Mouse (Mus musculus): ENCODE measurements around the gene Cx3cl1.

Cx3cl1 gene

DNA sequence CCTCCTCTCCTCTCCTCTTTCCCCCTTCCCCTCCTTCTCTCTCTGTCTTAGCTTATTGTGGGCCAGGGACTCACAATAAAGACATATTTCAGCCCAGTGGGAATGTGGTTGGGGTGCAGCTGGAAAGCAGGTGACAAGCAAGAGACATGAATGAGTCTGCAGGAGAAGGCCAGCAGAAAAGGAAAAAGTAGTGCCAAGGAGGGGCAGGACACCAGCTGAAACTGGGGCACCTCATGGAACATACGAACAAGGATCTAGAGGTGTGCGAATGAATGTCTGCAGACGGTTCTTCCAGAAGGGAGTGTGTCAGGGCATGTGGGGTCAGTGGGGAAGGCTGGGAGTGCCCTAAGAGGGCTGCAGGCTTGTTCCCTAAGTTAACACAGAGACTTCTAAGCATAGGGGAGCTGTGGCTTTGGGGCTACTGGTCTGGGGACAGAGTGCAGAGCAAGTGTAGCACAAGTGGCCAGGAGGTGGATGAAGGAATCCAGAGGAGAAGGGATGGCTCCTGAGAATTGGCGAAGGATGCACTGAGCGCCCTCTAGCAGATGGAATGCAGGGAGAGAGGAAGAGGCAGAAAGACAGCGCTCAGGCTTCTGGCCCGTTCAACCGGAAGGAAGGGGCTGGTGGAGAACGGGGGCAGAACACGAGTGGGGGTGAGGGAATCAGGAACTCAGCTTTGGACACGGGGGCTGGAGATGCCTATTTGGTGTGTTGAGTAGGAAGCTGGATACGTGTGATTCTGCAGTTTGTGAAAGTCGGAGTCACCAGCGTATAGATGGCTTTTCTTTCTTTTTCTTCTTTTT is 29.7 kb downstream of the Cx3cl1 start:
- DNase-seq (ENCODE audit: low read depth, low spot score): no peak

DNA sequence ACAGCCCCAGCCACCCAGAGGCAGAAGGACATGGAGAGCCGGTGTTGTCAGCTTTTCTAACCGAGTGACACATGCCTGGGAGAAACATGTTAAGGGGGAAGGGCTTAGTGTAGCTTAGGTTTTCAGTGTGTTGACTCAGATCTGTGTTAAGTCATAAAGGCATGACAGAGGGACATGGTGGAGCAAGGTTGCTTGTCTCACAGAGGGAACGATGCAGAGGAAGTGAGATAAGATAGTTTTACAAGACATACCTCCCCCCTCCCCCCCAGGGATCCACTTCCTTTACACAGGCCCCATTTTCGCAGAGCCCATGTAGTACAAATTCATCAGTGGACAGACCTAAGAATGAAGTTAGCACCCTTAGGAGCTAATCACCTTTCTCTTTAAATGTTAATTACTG is 30.6 kb downstream of the Cx3cl1 start:
- DNase-seq (ENCODE audit: low read depth, low spot score): no peak

DNA sequence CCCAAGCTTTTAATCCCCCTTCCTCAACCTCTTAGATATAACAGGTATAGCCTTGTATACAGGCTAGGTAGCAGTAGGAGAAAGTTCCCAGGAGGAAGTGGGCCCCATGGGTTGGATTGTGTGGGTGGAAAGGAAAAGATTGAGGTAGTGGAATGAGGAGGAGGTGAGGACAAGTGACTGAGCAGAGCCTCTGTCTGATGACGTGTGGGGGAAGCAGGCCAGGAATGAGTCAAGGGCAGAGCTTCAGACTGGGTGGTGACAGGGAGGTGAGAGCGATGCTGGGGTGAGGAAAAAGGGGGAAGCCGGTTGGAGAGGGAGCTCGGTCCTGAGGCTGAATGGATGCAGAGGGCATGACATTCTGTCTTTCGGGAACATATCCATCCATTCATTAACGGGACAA is 31.7 kb downstream of the Cx3cl1 start:
- no peak for DNase-seq (ENCODE audit: low read depth, low spot score)

DNA sequence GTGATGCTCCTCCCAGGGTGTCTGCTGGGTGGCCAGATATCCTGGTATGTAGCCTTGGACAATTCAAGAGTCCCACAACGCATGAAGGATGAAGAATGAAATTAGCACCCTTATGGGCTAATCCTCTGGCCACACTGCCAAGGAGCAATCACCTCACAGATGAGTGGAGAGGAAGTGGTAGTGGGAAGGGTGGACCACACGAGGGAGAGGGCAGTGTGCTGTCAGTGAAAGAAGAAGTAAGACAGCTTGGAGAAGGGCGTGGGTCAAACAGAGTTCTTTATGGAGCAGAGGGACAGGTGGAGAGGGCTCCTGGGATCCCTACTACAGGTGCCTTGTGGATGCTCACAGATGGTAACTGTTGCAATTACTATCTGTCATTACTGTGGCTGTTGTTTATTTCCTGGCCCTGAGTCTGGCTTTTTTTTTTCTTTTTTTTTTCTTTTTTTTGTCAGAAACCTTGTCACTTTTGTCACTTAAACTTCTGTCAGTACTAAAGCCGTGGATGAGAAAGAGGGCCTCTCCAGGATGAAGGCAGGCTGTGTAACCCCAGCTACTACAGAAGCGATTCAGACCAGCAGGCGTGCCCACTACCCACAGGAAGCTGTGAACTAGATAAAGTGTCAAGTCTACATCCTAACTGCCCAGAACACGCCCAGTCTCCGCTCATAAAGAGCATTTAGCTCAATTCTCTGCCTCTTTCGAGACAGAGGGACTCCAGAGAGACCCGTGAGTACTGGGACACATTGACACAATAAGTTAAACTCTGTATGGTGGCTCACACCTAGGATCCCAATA is 32.9 kb downstream of the Cx3cl1 start:
- DNase-seq (ENCODE audit: low read depth, low spot score): no peak

DNA sequence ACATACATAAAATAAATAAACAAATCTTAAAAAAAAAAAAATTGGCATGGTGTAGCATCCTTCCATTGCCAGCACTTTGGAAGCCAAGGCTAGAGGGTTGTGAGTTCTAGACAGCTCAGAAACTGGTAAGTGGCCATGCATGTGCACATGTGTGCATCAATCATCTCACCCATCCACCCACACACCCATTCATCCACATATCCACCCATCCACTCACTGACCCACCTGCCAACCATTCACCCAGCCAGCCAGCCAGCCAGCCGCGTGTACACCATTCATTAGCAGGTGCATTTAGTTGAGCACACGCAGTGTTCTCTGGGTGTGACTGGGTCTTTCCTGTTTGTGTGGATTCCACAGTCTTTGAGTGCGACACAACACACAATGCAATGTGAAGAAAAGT is 34.0 kb downstream of the Cx3cl1 start:
- no peak for DNase-seq (ENCODE audit: low read depth, low spot score)

- DNase-seq (ENCODE audit: low read depth, low spot score): no peak
Observed at GRCm38 (mm10) chr8:94807506-94807905, 35.7 kb downstream of the Cx3cl1 start.

DNA sequence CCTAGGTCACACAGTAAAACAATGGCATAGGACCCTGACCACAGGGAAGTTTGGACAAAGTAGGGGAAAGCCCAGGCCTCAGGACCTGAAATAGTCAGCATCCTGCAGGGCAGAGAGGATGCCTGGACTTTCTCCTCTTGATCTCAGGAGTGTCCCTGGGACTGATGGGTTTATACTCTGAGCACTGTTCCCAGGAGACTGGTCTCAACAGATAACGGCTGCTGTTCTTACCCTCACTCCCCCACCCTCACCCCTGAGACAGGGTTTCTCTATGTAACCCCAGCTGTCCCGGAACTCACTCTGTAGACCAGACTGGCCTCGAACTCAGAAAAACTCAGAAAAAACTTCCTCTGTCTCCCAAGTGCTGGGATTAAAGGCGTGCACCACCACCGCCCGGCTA is 36.6 kb downstream of the Cx3cl1 start:
- no peak for DNase-seq (ENCODE audit: low read depth, low spot score)

DNA sequence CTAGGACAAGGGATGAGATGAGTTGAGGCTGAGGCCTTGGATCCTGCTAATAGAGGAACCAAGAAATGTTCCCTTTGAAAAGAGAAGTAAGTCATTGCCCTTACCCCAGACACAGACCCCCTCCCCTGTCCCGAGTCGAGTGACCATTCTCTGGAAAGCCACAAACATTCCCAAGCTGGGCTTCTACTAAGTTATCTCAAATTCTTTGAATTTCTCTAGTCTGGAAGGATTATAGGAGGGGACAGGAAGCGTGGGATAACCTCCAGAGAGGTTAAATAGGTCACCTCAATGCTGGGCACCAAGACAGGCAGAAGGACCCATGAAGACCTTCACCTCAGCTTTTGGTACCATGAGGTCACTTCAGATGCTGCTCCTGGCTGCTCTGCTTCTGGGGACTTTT is 38.3 kb downstream of the Cx3cl1 start, which contains the start of gene Ccl17:
Ccl17 (plus strand) TSS at position 301 of the 400 bp plus-strand sequence.
- no peak for DNase-seq (ENCODE audit: low read depth, low spot score)

DNA sequence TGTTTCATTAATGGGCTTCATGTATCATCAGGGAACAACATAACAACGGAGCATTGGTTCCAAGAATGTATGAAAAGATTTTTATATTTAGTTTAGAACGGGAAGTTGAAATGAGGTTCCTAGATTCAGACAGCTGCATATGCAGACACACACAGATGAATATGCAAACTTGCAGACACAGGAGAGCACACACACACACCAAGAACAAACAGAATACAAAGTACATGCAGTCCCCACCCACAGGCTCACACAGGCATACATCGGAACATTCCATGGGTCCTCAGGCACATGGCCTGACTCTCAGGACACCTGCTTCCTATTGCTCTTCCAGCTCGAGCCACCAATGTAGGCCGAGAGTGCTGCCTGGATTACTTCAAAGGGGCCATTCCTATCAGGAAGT is 39.0 kb downstream of the Cx3cl1 start:
- no peak for DNase-seq (ENCODE audit: low read depth, low spot score)

- DNase-seq (ENCODE audit: low read depth, low spot score): no peak
Observed at GRCm38 (mm10) chr8:94811654-94812053, 39.8 kb downstream of the Cx3cl1 start.

GRCm38 (mm10) chr8:94812645-94813098 is 40.9 kb downstream of the Cx3cl1 start:
- peak; percentile 90 for DNase-seq (ENCODE audit: low read depth, low spot score)

DNA sequence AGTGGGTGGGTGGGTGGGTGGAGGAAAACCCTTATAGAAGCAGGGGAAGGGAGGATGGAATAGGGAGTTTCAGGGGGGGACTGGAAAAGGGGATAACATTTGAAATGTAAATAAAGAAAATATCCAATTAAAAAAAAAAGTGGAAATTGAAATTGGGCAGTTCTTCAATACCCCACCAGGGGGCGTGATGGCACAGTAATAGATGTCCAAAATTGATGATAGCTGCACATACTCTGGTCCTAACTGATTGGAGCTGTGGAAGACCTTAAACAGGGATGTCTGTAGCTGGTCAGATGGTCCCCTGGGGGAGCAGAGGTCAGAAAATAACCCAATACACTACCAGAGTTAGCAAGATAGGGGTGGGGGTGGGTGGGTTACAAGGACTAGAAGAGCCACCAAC is 42.7 kb downstream of the Cx3cl1 start:
- peak; percentile 44 for DNase-seq (ENCODE audit: low read depth, low spot score)

DNA sequence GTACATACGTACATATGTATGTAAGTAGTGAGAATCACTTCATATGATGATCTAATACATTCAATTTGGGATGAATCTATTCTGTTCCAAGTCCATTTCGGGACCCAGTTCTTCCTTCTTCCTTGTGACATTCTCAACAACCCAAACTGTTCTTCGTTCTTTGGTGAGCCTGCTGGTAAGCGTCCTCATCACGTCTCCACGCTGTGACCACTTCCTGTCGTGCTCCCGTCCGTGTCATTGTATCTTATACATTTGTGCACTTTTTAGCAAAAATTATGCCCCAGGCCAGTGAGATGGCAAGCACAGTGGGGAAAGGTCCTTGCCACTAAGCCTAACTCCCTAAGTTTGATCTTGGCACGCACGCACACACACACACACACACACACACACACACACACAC is 46.1 kb downstream of the Cx3cl1 start:
- no peak for DNase-seq (ENCODE audit: low read depth, low spot score)

- no peak for DNase-seq (ENCODE audit: low read depth, low spot score)
Observed at GRCm38 (mm10) chr8:94819671-94820179, 47.9 kb downstream of the Cx3cl1 start.

DNA sequence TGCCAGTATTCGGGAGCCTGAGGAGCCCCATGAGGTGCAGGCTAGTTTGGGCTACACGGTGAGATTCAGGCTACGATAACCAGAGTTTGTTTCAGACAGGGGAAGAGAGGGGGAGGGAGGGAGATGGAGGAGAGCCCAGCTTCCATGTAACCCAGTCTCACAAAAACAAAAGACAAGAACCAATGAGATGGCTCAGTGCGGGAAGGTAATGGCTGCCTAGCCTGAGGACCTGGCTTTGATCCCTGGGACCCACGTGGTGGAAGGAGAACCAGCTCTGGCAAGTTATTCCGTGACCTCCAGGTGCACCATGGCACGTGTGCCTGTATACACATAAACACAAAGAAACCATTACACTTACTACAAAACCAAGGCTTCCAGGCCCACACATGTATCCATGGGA is 48.7 kb downstream of the Cx3cl1 start:
- no peak for DNase-seq (ENCODE audit: low read depth, low spot score)

GRCm38 (mm10) chr8:94821381-94821780 is 49.6 kb downstream of the Cx3cl1 start:
- DNase-seq (ENCODE audit: low read depth, low spot score): no peak

DNA sequence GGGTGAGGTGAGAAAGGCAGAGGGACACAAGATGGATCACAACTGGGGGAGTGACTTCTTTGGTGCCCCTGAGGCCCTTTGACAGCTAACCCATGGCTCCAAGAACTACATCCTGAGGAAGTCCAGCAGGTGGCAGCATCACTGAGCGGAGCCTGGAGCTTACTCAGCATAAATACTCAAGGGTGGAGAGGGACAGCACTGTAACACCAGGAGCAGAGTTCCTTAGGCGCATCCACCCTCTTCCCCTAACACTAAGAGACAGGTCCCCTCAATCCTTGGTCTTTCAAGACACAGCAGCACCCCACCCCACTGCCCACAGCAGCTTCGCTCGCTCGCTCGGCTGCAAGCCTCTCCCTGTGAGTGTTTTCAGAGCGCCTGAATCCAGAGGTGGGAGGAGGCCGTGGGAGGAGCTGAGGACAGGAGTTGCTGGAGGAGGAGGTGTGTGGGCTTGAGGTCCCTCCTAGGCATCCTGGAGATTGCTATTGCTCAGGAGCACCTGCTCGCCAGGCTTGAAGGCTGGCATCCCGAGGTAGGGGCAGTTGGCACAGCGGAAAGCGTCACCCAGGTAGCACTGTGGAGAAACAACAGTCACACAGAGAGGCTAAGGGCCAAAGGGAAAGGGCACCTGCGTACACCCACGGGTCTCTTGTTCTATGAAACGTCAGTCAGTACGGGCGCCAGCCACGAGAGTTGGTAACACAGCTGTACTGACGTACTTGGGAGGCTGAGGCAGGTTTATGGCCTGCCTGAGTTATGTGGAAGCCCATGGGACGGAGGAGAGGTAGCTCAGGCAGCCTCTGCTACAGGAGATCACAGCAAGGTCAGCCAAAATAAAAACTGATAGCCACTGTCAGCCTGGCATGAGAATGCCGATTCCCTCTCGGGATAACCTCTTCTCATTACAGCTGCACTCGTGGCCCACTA is 51.1 kb downstream of the Cx3cl1 start:
- peak; percentile 65 for DNase-seq (ENCODE audit: low read depth, low spot score)

GRCm38 (mm10) chr8:94825170-94825569 is 53.4 kb downstream of the Cx3cl1 start:
- DNase-seq (ENCODE audit: low read depth, low spot score): no peak

DNA sequence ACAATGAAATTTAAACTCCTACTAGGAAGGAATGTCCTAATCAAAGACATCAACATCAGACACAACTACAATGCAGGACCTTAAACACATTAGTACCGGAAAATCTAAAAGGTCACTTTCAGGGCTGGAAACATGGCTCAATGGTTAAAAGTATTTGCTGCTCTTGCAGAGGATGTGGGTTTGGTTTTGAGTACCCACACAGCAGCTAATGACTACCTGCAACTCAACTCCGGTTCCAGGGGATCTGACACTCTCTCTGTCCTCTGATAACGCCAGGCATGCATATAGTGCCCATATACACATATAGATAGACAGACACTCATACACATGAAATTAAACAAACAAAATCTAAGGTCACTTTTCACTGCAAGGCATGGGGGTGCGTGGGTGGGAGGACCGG is 54.4 kb downstream of the Cx3cl1 start:
- no peak for DNase-seq (ENCODE audit: low read depth, low spot score)

GRCm38 (mm10) chr8:94828284-94828683 is 56.5 kb downstream of the Cx3cl1 start:
- no peak for DNase-seq (ENCODE audit: low read depth, low spot score)

Measured in mesoderm, embryonic 11.5 days (tissue).